Mouse (Mus musculus): Measurements from ENCODE around the gene Dpyd.

GRCm38 (mm10) chr3:119275241-119275640 lies 713.3 kb downstream of the Dpyd start:
- TF ChIP-seq CTCF (IDR thresholded peaks at IDR 0.05): no peak
- TF ChIP-seq POLR2A (IDR thresholded peaks at IDR 0.05; ENCODE audit: insufficient read depth, low read depth, low read length): no peak

All from heart, adult 2 months (tissue).